Mouse (Mus musculus): ENCODE measurements at regions not wholly inside any gene's neighbourhood (a gene's known extent, or its start where the extent isn't known, plus 50 kb on each side); places are given as distances from the start of the nearest gene placed in this dataset.

DNA sequence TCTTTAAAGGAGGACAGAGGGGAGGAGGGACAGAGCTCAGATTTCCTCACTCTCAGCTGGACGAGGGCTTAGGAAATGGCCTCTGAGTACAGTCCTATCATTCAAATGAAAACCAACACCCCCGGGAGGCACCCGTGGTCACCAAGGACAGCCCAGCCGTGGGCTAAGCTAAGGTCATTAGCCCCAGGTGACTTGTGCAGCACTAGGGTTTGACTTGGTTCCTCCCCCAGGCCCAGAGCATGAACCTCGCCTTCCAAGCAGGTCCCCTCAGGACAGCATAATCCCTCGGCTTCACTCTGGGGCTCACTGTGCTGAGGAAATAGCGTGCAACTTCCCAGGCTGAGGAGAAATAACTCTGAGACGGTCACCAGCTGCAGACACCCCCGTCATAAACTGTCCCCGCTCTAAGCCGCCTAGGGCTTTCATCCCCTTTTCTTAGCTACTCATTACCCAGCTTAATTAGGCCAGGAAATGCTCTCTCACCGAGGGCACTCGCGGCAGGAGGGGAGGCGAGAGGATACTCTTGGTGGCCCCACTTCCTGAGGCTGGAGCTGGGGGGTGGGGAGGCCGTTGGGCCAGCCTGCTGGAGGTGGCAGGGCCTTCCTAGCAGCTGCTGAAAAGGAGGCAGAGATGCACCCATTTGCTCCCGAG is 61.0 kb upstream of the Hdhd5 start:
- Histone ChIP-seq H3K9ac (ENCODE audit: low read length) (no peak overlapping the region), H3K27me3 (ENCODE audit: control insufficient read depth, insufficient read depth, low read length) (no peaks in the 10 kb centered on the region), H3K4me1 (replicated peaks; ENCODE audit: control insufficient read depth, insufficient read depth) (no peaks in the 10 kb centered on the region), H3K4me2 (replicated peaks; ENCODE audit: low read depth) (no peak overlapping the region), H3K4me3 (ENCODE audit: low read depth, low read length) (no peak overlapping the region), H3K27ac (replicated peaks) (no peak overlapping the region), H3K36me3 (ENCODE audit: control insufficient read depth, insufficient read depth, low read length) (no peaks in the 10 kb centered on the region), H3K9me3 (ENCODE audit: control insufficient read depth, low read length) (no peaks in the 10 kb centered on the region)
- ATAC-seq (ENCODE audit: low FRiP score, low TSS enrichment) (no peak), DNase-seq (ENCODE audit: low spot score) (no peak)
- WGBS: 13% methylated on average over 17 of the region's 17 CpGs
- TF ChIP-seq EP300 (optimal IDR thresholded peaks at IDR 0.05): no peak
- TF ChIP-seq CTCF (IDR thresholded peaks at IDR 0.05; ENCODE audit: low read depth): no peak

DNA sequence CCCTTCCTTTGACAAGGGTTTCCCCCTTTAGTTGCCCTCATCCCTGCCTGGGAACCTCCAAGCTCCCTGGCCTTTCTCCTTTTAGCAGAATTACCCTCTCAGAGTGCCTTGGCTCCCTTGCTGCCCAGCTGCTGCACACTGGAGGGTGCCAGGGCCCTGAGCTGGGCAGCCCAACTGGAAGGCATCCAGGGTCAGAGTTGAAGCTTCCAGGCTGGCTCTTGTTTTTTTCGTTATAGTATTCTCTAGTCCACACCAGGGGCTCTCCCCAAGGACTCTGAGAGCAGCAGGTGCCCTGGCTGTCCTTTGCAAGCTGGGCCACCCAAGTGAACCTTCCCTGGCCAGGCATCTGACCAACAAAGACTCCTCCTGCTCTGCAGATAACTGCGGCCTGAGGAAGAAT is 59.1 kb upstream of the Hdhd5 start:
- Histone ChIP-seq H3K4me3 (ENCODE audit: low read depth, low read length) (no peak overlapping the region), H3K36me3 (ENCODE audit: control insufficient read depth, insufficient read depth, low read length) (no peaks in the 10 kb centered on the region), H3K27ac (replicated peaks) (no peak overlapping the region), H3K9me3 (ENCODE audit: control insufficient read depth, low read length) (no peaks in the 10 kb centered on the region), H3K9ac (ENCODE audit: low read length) (no peak overlapping the region), H3K4me1 (replicated peaks; ENCODE audit: control insufficient read depth, insufficient read depth) (no peaks in the 10 kb centered on the region), H3K4me2 (replicated peaks; ENCODE audit: low read depth) (no peak overlapping the region), H3K27me3 (ENCODE audit: control insufficient read depth, insufficient read depth, low read length) (no peaks in the 10 kb centered on the region)
- 70% methylated on average over 2 of the region's 2 CpGs for WGBS
- TF ChIP-seq CTCF (IDR thresholded peaks at IDR 0.05; ENCODE audit: low read depth) (no peak), EP300 (optimal IDR thresholded peaks at IDR 0.05) (no peak)
- no peak for ATAC-seq (ENCODE audit: low FRiP score, low TSS enrichment)
- no peak for DNase-seq (ENCODE audit: low spot score)

DNA sequence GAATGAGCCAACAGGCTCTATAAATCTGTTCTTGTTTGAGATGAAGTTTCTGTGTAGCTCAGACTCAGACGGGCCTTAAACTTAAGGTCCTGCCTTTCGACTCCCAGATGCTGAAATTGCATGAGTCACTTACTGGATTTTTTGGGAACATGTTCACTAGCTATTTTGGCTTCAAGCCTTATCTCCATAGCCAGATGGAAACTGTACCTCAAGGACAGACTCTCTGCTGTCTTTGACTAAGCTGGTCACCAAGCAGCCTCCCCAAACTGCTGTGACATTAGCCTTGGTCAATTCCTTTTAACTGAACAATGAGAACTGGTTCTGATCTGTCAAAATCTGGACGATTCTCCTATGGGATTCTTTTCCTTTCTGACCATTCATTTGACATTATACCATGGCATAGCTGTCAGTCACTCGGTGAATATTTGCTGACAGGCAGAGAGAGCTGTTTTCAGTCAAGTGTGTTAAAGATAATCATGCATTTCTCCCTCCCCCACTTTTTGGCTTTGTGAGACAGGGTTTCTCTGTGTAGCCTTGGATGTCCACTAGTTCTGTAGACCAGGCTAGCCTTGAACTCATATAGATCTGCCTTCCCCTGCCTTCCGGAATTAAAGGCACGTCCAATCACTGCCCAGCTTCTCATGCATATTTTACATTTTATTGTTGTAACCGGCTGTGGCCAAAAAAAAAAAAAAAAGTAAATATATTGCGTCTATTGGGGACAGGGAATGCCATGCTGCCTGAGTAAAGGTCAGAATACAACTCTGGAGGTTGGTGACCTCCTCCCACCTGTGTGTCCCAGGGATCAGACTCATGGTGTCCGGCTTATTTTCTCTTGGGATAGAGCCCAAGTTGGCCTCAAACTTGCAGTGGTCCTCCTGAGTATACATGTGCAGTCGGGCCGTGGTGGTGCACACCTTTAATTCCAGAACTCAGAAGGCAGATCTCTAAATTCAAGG is 57.9 kb upstream of the Hdhd5 start:
- H3K4me3 ChIP-seq (ENCODE audit: low read depth, low read length): no peak overlapping the region
- H3K27ac ChIP-seq (replicated peaks): no peak overlapping the region
- H3K4me2 ChIP-seq (replicated peaks; ENCODE audit: low read depth): no peak overlapping the region
- no peaks in the 10 kb centered on the region for H3K27me3 ChIP-seq (ENCODE audit: control insufficient read depth, insufficient read depth, low read length)
- no peaks in the 10 kb centered on the region for H3K9me3 ChIP-seq (ENCODE audit: control insufficient read depth, low read length)
- TF ChIP-seq CTCF (IDR thresholded peaks at IDR 0.05; ENCODE audit: low read depth): no peak
- no peak for TF ChIP-seq EP300 (optimal IDR thresholded peaks at IDR 0.05)
- H3K9ac ChIP-seq (ENCODE audit: low read length): no peak overlapping the region
- H3K4me1 ChIP-seq (replicated peaks; ENCODE audit: control insufficient read depth, insufficient read depth): no peaks in the 10 kb centered on the region
- H3K36me3 ChIP-seq (ENCODE audit: control insufficient read depth, insufficient read depth, low read length): no peaks in the 10 kb centered on the region
- ATAC-seq (ENCODE audit: low FRiP score, low TSS enrichment) (no peak), DNase-seq (ENCODE audit: low spot score) (no peak)
- WGBS: 82% methylated on average over 11 of the region's 11 CpGs

DNA sequence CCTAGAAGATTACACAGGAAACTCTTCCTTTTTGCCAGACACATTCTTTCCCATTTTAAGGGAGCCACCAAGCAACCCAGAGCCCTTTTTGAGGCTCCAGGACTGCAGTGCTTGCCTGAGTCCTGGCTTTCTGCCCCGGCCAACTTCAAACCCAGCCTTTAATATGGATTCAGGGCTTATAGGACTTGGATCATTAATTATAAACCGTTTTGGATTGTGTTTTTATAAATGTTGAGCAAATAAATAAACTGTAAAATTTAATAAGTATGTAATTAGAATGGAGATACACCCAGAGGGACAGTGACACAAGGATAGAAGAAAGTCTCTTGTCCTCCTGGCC is 54.8 kb upstream of the Hdhd5 start:
- H3K4me2 ChIP-seq (replicated peaks; ENCODE audit: low read depth): no peak overlapping the region
- H3K9me3 ChIP-seq (ENCODE audit: control insufficient read depth, low read length): no peaks in the 10 kb centered on the region
- no peak for DNase-seq (ENCODE audit: low spot score)
- H3K4me1 ChIP-seq (replicated peaks; ENCODE audit: control insufficient read depth, insufficient read depth): no peaks in the 10 kb centered on the region
- H3K4me3 ChIP-seq (ENCODE audit: low read depth, low read length): no peak overlapping the region
- no peaks in the 10 kb centered on the region for H3K36me3 ChIP-seq (ENCODE audit: control insufficient read depth, insufficient read depth, low read length)
- TF ChIP-seq CTCF (IDR thresholded peaks at IDR 0.05; ENCODE audit: low read depth) (no peak), EP300 (optimal IDR thresholded peaks at IDR 0.05) (no peak)
- H3K27ac ChIP-seq (replicated peaks): no peak overlapping the region
- H3K27me3 ChIP-seq (ENCODE audit: control insufficient read depth, insufficient read depth, low read length): no peaks in the 10 kb centered on the region
- no peak overlapping the region for H3K9ac ChIP-seq (ENCODE audit: low read length)
- ATAC-seq (ENCODE audit: low FRiP score, low TSS enrichment): no peak
- 50% methylated on average over 2 of the region's 2 CpGs for WGBS

DNA sequence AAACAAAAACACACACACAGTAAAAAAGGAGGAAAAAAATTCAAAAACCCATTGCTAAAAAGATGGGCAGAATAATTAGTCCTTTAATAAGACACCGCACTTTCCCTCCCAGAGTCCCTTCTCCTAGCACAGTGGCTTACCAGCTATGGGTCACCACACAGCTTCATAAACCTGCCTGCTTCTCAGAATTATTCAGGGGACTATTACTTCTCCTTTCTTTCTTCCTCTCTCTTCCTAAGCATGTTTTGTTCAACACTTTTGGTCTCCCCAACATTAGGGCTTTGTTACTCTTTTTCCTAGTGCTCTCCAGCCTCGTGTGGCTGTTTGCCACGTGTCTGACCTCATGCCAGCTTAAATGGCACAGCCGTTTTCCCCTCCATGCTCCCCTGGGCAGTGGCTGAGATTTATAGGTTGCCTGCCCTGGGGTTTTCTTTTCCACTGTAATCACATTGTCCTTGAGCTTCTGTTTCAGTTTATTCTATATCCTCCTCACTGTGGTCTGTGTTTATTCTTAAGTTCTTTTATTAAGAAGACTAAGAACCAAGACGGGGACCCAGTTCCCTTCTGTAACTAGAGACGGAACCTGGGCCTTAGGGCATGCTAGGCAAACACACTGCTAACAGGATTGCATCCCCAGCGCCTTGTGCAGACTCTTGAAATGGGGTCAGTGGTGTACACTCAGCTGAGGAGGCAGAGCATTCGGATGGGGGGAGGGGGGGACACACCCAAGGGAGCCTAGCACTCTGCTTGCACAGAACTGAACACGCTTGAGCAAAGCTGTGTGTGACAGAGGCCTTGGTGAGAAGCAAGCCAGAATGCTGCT is 54.2 kb upstream of the Hdhd5 start:
- no peaks in the 10 kb centered on the region for H3K4me1 ChIP-seq (replicated peaks; ENCODE audit: control insufficient read depth, insufficient read depth)
- H3K27ac ChIP-seq (replicated peaks): no peak overlapping the region
- no peak overlapping the region for H3K4me2 ChIP-seq (replicated peaks; ENCODE audit: low read depth)
- H3K9me3 ChIP-seq (ENCODE audit: control insufficient read depth, low read length): no peaks in the 10 kb centered on the region
- no peaks in the 10 kb centered on the region for H3K27me3 ChIP-seq (ENCODE audit: control insufficient read depth, insufficient read depth, low read length)
- DNase-seq (ENCODE audit: low spot score): no peak
- H3K9ac ChIP-seq (ENCODE audit: low read length): no peak overlapping the region
- no peaks in the 10 kb centered on the region for H3K36me3 ChIP-seq (ENCODE audit: control insufficient read depth, insufficient read depth, low read length)
- WGBS: 38% methylated on average over 9 of the region's 9 CpGs
- ATAC-seq (ENCODE audit: low FRiP score, low TSS enrichment): no peak
- TF ChIP-seq CTCF (IDR thresholded peaks at IDR 0.05; ENCODE audit: low read depth) (no peak), EP300 (optimal IDR thresholded peaks at IDR 0.05) (no peak)
- no peak overlapping the region for H3K4me3 ChIP-seq (ENCODE audit: low read depth, low read length)

Data from stomach, postnatal 0 days (tissue).